Mouse (Mus musculus) splenic B cell, adult 2 months (primary cell): ENCODE results near the gene Gm17334.

ENCODE experiments used
- DNase-seq: peaks from one replicate; pipeline ENCODE4 v3.0.0-alpha.2; 2011; ENCODE audit warnings: low read depth, low spot score
- H3K27me3 ChIP-seq: 2 replicates; pipeline ENCODE4 v1.6.1; 2012; ENCODE audit warnings: mild to moderate bottlenecking, low read length, moderate library complexity, mixed read lengths; ENCODE audit not compliant: control insufficient read depth, poor library complexity, insufficient read depth, severe bottlenecking
- H3K36me3 ChIP-seq: 2 replicates; pipeline ENCODE4 v1.6.1; 2012; ENCODE audit warnings: mild to moderate bottlenecking, low read length, moderate library complexity, mixed read lengths; ENCODE audit not compliant: control insufficient read depth, poor library complexity, insufficient read depth, severe bottlenecking

Gm17334 gene

GRCm38 (mm10) chr11:53773087-53773486, at the start of gene Gm17334:
Gene Gm17334, minus strand, starts transcription at chr11:53773187.
- no peak for DNase-seq
- H3K36me3 ChIP-seq: peaks cover 31% of the 10 kb centered on the region
- no peaks in the 10 kb centered on the region for H3K27me3 ChIP-seq

- Histone ChIP-seq H3K27me3 (no peaks in the 10 kb centered on the region), H3K36me3 (no peaks in the 10 kb centered on the region)
- no peak for DNase-seq
Observed at GRCm38 (mm10) chr11:53821945-53822338, 49.0 kb upstream of the Gm17334 start.

DNA sequence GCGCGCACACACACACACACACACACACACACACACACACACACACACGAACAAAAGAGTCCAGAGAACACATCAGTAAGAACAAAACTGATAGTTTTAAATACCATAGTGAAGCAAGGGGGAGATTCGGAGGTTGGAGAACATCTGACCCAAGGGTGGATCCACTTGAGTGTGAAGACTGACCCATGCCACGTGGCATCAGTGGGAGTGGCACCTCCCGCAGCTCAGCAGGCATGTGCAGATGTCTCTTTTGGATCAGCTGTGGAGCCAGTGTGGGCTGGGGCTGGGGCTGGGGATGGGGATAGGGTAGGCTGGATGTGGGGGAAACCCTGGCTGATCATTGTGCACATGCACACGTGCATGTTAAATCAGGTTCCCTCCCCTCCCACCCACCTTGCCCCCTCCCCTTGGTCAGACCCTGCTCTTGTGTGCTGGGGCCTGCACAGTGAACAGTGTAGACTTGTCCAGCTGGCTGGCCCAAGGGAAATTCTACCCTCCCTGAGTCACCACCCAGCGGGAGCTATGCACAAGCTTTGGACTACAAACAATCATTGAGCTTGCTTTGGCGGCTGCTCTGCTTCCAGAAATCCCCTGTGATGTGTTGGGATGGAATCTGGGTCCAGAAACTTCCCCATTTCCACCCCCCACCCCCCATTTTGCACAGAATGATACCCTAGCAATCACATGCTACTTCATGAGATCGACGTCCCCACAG, 48.4 kb upstream of the Gm17334 start:
- H3K36me3 ChIP-seq: no peaks in the 10 kb centered on the region
- H3K27me3 ChIP-seq: no peaks in the 10 kb centered on the region
- no peak for DNase-seq

GRCm38 (mm10) chr11:53820516-53821170, 47.7 kb upstream of the Gm17334 start:
- Histone ChIP-seq H3K27me3 (no peaks in the 10 kb centered on the region), H3K36me3 (no peaks in the 10 kb centered on the region)
- no peak for DNase-seq

GRCm38 (mm10) chr11:53819511-53819910, 46.5 kb upstream of the Gm17334 start:
- DNase-seq: no peak

GRCm38 (mm10) chr11:53818794-53819193, 45.8 kb upstream of the Gm17334 start:
- no peak for DNase-seq
- Histone ChIP-seq H3K27me3 (no peaks in the 10 kb centered on the region), H3K36me3 (no peaks in the 10 kb centered on the region)

More at GRCm38 (mm10) chr11:53819511-53819910, 46.5 kb upstream of the Gm17334 start:
- H3K36me3 ChIP-seq: no peaks in the 10 kb centered on the region
- no peaks in the 10 kb centered on the region for H3K27me3 ChIP-seq

DNA sequence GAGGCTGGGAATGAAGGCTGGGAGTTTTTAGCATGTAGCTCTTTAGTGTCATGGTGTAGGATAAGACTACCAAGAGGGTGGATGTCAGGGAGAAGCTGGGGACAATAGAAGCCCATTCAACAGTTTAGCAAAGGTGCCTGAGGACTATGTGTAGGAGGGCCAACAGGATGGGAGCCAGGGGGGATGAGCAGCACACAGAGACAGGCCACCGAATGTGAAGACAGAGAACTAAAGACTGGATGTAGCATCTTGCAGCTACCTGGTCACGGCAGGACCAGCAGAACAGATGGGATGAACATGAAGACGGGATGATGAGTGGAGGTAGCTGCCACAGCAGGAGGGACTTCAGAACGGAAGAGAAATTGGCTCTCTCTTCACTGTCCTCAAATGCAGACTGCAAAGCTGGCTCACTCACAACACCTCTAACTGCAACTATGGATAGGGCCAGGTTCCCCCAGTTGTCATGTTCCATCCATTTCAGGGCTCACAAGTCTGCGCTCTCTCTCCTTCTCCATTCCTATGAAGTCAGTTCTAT, 43.9 kb upstream of the Gm17334 start:
- no peak for DNase-seq
- H3K36me3 ChIP-seq: no peaks in the 10 kb centered on the region
- no peaks in the 10 kb centered on the region for H3K27me3 ChIP-seq

GRCm38 (mm10) chr11:53814810-53815209, 41.8 kb upstream of the Gm17334 start:
- H3K27me3 ChIP-seq: no peaks in the 10 kb centered on the region
- H3K36me3 ChIP-seq: no peaks in the 10 kb centered on the region
- DNase-seq: no peak

- H3K36me3 ChIP-seq: no peaks in the 10 kb centered on the region
- no peaks in the 10 kb centered on the region for H3K27me3 ChIP-seq
- DNase-seq: no peak
Observed at GRCm38 (mm10) chr11:53813001-53813868, 40.2 kb upstream of the Gm17334 start.

DNA sequence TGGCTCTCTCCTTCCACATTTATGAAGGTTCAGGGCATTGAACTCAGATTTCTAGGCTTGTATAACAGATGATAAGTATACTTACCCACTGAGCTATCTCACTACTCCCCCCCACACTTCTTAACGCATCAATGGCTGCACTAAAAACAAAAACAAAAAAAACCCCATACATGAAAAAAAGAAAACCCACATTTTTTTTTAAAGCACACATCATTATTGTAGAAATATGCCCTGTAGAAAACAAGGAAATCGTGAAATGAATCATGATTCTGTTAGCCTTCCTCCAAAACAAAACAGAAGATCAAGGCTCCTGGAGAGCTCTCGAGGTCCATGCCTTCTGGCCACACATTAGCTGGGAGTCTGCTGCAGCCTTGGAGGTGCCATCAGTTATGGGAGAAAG, 38.3 kb upstream of the Gm17334 start:
- DNase-seq: no peak
- Histone ChIP-seq H3K27me3 (no peaks in the 10 kb centered on the region), H3K36me3 (no peaks in the 10 kb centered on the region)

DNA sequence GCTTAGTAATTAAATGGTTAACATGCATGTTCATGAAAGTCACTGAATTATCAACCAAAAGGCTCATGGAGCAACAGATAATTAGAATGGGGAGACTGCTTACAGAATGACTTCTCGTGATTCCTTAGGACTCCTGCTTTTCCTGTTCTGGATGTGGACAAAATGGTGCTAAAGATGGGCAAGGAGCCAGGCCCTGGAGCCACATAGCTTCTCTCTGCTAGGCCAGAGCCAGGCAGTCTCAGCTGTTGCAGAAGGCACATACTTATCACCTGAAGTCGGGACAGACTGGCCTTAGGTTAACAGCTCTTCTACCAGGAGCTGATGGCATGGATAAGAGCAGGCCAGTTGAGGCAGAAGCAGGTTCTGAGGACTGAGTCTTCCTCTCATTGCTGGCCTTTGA, 37.8 kb upstream of the Gm17334 start:
- no peak for DNase-seq

GRCm38 (mm10) chr11:53810156-53810555, 37.2 kb upstream of the Gm17334 start:
- Histone ChIP-seq H3K27me3 (no peaks in the 10 kb centered on the region), H3K36me3 (no peaks in the 10 kb centered on the region)
- DNase-seq: no peak

More for the DNA sequence above, 37.8 kb upstream of the Gm17334 start:
- no peaks in the 10 kb centered on the region for H3K36me3 ChIP-seq
- no peaks in the 10 kb centered on the region for H3K27me3 ChIP-seq

- Histone ChIP-seq H3K27me3 (no peaks in the 10 kb centered on the region), H3K36me3 (no peaks in the 10 kb centered on the region)
- no peak for DNase-seq
Observed at GRCm38 (mm10) chr11:53809354-53809753, 36.4 kb upstream of the Gm17334 start.

DNA sequence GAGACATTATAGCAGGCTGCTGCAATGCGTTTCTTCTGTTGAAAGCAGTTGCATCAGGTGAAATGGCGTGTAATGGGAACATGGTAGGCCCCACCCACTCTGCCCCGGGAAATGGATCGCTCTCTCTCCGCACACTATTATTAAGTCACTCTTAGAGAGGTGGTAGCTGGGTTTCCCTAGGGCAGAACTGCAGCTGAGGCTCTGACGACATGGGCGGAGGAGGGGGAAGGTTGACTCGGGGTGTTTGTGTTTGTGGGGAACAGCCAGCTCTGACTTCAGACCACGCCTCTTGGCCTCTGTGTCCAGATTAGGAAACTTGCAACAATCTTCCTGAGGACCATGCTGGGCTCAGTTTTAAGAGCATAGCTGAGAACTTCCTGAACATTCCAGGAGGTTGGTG, 32.8 kb upstream of the Gm17334 start:
- Histone ChIP-seq H3K36me3 (no peaks in the 10 kb centered on the region), H3K27me3 (no peaks in the 10 kb centered on the region)
- DNase-seq: no peak
